Mouse (Mus musculus): ENCODE measurements around the gene A930033H14Rik. TPM values are rescaled to one million over a fixed set of nuclear protein-coding genes. Genes with fewer than 3 reads are reported as not detected.

A930033H14Rik gene
- polyA plus RNA-seq, 1 experiment = 0.35 TPM

DNA sequence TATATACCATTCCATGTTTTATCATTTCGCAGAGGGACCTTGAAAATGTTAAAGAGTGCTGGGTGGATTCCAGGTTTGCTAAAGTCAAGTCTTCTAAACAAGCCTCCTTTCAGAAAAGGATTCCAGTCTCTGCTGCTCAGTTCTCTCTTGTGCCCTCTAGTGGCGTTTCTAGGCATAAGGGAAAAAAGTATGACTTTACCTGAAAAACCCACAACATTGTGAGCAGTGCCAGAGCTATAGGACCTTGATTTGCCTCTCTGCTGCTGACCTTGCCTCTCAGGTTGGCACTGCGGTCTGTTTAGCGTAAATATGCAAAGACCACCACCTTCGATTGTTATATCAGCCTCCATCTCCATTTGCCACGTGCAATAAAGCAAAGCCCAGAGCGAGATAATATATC is 47.8 kb downstream of the A930033H14Rik start:
- WGBS = 32% methylated on average over 7 of the region's 7 CpGs
- Histone ChIP-seq H3K27ac (ENCODE audit: insufficient read depth, low read depth, low read length) (no peak overlapping the region), H3K4me1 (ENCODE audit: control insufficient read depth, insufficient read depth, insufficient read length, low read length) (peaks cover 2% of the 10 kb centered on the region), H3K4me3 (ENCODE audit: low read depth, low read length) (no peak overlapping the region), H3K36me3 (ENCODE audit: control insufficient read depth, insufficient read depth, low read length) (no peaks in the 10 kb centered on the region), H3K27me3 (ENCODE audit: control insufficient read depth, insufficient read depth, low read length) (no peaks in the 10 kb centered on the region)
- TF ChIP-seq CTCF (IDR thresholded peaks at IDR 0.05; ENCODE audit: extremely low read depth, insufficient read length, insufficient replicate concordance, low read depth, low read length) (peak; percentile 58; the same call in 1 of the 2 replicates), POLR2A (IDR thresholded peaks at IDR 0.05; ENCODE audit: low read depth, low read length) (no peak)

DNA sequence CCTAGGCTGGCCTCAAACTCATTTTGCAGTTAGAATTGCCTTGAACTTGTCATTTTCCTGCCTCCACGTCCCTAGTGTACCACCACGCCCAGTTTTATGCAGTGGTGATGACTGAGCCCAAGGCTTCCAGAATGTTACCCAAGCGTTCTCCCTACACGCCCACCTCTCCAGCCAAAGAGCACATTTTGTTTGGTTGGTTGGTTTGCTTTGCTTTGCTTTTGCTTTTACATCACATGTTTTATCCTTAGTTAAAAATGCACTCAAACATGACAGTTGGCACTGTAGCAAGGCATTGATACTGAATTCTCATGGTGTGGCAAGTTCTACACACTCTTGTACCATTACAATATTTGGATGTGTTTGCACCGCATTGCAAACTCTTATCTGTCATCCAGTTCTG is 49.7 kb downstream of the A930033H14Rik start:
- no peak overlapping the region for H3K4me3 ChIP-seq (ENCODE audit: low read depth, low read length)
- H3K27ac ChIP-seq (ENCODE audit: insufficient read depth, low read depth, low read length) = no peak overlapping the region
- H3K4me1 ChIP-seq (ENCODE audit: control insufficient read depth, insufficient read depth, insufficient read length, low read length) = peaks cover 2% of the 10 kb centered on the region
- no peaks in the 10 kb centered on the region for H3K27me3 ChIP-seq (ENCODE audit: control insufficient read depth, insufficient read depth, low read length)
- 69% methylated on average over 5 of the region's 5 CpGs for WGBS
- TF ChIP-seq POLR2A (IDR thresholded peaks at IDR 0.05; ENCODE audit: low read depth, low read length) = no peak
- no peak for TF ChIP-seq CTCF (IDR thresholded peaks at IDR 0.05; ENCODE audit: extremely low read depth, insufficient read length, insufficient replicate concordance, low read depth, low read length)
- no peaks in the 10 kb centered on the region for H3K36me3 ChIP-seq (ENCODE audit: control insufficient read depth, insufficient read depth, low read length)

DNA sequence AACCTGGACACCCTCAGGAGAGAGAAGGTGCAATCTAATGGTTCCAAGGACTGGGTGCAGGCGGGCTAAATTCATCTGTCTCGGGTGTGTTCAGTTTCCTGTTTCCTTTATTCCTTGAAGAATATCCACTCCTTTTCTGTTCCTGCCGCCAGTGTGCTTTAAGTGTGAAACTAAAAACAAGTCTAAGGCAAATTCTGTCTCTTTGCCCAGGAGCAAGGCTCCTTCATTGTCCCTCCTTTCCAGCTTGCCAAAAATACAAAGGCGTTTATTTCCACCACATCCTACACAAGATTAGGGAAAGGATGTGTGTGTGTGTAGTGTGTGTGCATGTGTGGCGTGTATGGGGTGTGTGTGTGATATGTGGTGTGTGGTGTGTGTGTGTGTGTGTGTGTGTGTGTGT is 50.3 kb downstream of the A930033H14Rik start:
- Histone ChIP-seq H3K4me3 (ENCODE audit: low read depth, low read length) (no peak overlapping the region), H3K27ac (ENCODE audit: insufficient read depth, low read depth, low read length) (no peak overlapping the region), H3K27me3 (ENCODE audit: control insufficient read depth, insufficient read depth, low read length) (no peaks in the 10 kb centered on the region), H3K4me1 (ENCODE audit: control insufficient read depth, insufficient read depth, insufficient read length, low read length) (peaks cover 3% of the 10 kb centered on the region), H3K36me3 (ENCODE audit: control insufficient read depth, insufficient read depth, low read length) (no peaks in the 10 kb centered on the region)
- WGBS = 69% methylated on average over 5 of the region's 5 CpGs
- TF ChIP-seq CTCF (IDR thresholded peaks at IDR 0.05; ENCODE audit: extremely low read depth, insufficient read length, insufficient replicate concordance, low read depth, low read length) (no peak), POLR2A (IDR thresholded peaks at IDR 0.05; ENCODE audit: low read depth, low read length) (no peak)

DNA sequence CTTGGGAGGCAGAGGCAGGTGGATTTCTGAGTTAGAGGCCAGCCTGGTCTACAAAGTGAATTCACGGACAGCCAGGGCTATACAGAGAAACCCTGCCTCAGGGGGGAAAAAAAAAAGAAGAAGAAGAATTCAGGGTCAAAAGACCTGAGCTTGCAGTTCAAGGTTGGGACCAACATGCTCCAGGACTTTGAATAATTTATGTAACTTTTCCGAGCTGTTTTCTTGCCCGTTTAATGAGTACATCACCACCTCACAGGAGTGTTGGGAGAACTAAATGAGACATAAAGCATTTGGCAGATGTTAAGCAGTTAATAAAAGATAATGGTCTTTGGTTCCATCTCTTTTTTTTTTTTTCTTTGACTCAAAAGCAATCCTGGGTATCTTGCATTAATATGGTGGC is 51.4 kb downstream of the A930033H14Rik start:
- Histone ChIP-seq H3K36me3 (ENCODE audit: control insufficient read depth, insufficient read depth, low read length) (no peaks in the 10 kb centered on the region), H3K4me3 (ENCODE audit: low read depth, low read length) (no peak overlapping the region), H3K27me3 (ENCODE audit: control insufficient read depth, insufficient read depth, low read length) (no peaks in the 10 kb centered on the region), H3K27ac (ENCODE audit: insufficient read depth, low read depth, low read length) (no peak overlapping the region), H3K4me1 (ENCODE audit: control insufficient read depth, insufficient read depth, insufficient read length, low read length) (peaks cover 4% of the 10 kb centered on the region)
- WGBS = 94% methylated on average over 3 of the region's 3 CpGs
- TF ChIP-seq POLR2A (IDR thresholded peaks at IDR 0.05; ENCODE audit: low read depth, low read length) = no peak
- TF ChIP-seq CTCF (IDR thresholded peaks at IDR 0.05; ENCODE audit: extremely low read depth, insufficient read length, insufficient replicate concordance, low read depth, low read length) = no peak

DNA sequence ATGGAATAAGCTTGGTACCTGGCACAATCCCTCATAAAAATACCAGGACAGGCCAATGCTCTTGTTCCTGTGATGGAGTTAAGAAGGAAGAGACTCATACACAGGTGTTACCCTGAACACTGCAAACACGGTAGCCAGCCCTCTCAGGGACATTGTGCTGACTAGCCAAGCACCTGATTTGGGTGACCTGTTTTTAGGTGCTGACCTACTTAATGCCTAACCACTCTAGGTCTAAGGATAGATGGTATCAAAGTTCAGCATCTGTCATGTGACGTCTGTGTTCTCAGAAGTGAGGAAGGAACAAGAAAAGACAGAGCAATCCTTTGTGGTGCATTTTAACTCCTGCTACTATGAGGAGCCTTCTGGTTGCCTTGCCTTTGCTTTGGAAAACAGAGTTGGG is 52.0 kb downstream of the A930033H14Rik start:
- H3K36me3 ChIP-seq (ENCODE audit: control insufficient read depth, insufficient read depth, low read length) = no peaks in the 10 kb centered on the region
- no peaks in the 10 kb centered on the region for H3K27me3 ChIP-seq (ENCODE audit: control insufficient read depth, insufficient read depth, low read length)
- peaks cover 4% of the 10 kb centered on the region for H3K4me1 ChIP-seq (ENCODE audit: control insufficient read depth, insufficient read depth, insufficient read length, low read length)
- TF ChIP-seq CTCF (IDR thresholded peaks at IDR 0.05; ENCODE audit: extremely low read depth, insufficient read length, insufficient replicate concordance, low read depth, low read length) (no peak), POLR2A (IDR thresholded peaks at IDR 0.05; ENCODE audit: low read depth, low read length) (no peak)
- H3K4me3 ChIP-seq (ENCODE audit: low read depth, low read length) = no peak overlapping the region
- no peak overlapping the region for H3K27ac ChIP-seq (ENCODE audit: insufficient read depth, low read depth, low read length)
- 33% methylated on average over 2 of the region's 2 CpGs for WGBS

Other genes with a start within 250 kb of the A930033H14Rik start
- 7.3 and 7.9 TPM in 2 replicates for gene Rhobtb1, start 61.7 kb downstream of the A930033H14Rik start, polyA plus RNA-seq (2012; rRNA removed)
- 18.6 and 25.3 TPM in 2 replicates for gene Cdk1, start 139.8 kb upstream of the A930033H14Rik start, polyA plus RNA-seq (2012; rRNA removed)
- 5.1 and 9.3 TPM in 2 replicates for gene Ank3, start 185.7 kb upstream of the A930033H14Rik start, polyA plus RNA-seq (2012; rRNA removed)

All from small intestine, adult 2 months (tissue).